Mouse (Mus musculus): ENCODE data around the gene Slc52a3. TPM values are rescaled to one million over a fixed set of nuclear protein-coding genes. Genes with fewer than 3 reads are reported as not detected.

The Slc52a3 gene
- polyA plus RNA-seq, 1 experiment from 2014 or later = 6.3 TPM

DNA sequence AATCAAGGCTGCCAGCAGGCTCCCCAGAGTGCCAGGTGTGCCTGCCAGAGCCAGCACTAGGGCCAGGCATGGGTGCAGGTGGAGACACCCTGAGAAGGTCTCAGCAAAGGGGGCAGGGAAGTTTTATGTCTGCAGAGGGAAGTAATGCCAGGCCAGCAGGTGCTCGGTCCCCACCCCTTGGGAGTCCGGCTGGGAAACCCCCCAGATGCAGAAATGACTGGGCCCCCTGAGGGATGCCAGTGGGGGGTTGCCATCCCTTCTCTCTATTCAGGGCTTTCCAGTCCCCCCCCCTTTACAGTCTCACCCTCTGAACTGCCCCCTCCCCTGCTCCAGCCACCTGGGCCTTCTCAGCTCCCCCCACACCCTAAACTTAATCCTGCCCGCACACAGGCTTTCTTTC, 55.7 kb downstream of the Slc52a3 start:
- no peak overlapping the region for H3K27ac ChIP-seq (replicated peaks)
- no peak overlapping the region for H3K4me2 ChIP-seq (replicated peaks)
- ATAC-seq (ENCODE audit: insufficient number of reproducible peaks, low FRiP score, low TSS enrichment, low read depth) = no peak
- H3K4me3 ChIP-seq (replicated peaks) = no peak overlapping the region
- H3K27me3 ChIP-seq = peaks cover 67% of the 10 kb centered on the region
- H3K9ac ChIP-seq = no peak overlapping the region
- WGBS = 52% methylated on average over 3 of the region's 3 CpGs
- H3K36me3 ChIP-seq = no peaks in the 10 kb centered on the region
- H3K9me3 ChIP-seq (replicated peaks) = no peaks in the 10 kb centered on the region
- H3K4me1 ChIP-seq = peaks cover 26% of the 10 kb centered on the region

DNA sequence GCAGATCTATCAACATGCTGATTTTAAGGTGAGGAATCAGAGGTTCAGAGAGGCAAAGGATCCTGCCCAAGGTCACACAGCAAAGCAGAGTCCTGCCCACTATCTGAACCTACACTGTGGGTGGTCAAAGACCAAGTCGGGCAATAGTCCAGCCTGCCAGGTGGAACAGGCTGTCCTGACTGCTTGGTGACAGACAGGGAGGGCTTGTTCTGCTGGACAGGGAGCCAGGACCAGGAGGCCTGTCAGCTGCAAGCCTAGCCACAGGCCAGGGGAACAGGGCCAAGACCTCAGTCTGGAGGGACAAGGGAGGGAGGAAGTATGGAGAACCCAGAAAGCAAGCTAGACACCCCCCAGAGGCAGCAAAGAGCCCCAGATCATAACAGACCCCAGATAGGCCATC, 59.1 kb downstream of the Slc52a3 start:
- H3K27me3 ChIP-seq = peaks cover 41% of the 10 kb centered on the region
- peaks cover 1% of the 10 kb centered on the region; the same call in 1 of the 2 replicates for H3K4me1 ChIP-seq
- no peak overlapping the region for H3K27ac ChIP-seq (replicated peaks)
- WGBS = 65% methylated on average over 1 of the region's 1 CpGs
- no peak for ATAC-seq (ENCODE audit: insufficient number of reproducible peaks, low FRiP score, low TSS enrichment, low read depth)
- no peak overlapping the region for H3K4me3 ChIP-seq (replicated peaks)
- H3K36me3 ChIP-seq = no peaks in the 10 kb centered on the region
- no peak overlapping the region for H3K9ac ChIP-seq
- no peaks in the 10 kb centered on the region for H3K9me3 ChIP-seq (replicated peaks)
- H3K4me2 ChIP-seq (replicated peaks) = no peak overlapping the region

DNA sequence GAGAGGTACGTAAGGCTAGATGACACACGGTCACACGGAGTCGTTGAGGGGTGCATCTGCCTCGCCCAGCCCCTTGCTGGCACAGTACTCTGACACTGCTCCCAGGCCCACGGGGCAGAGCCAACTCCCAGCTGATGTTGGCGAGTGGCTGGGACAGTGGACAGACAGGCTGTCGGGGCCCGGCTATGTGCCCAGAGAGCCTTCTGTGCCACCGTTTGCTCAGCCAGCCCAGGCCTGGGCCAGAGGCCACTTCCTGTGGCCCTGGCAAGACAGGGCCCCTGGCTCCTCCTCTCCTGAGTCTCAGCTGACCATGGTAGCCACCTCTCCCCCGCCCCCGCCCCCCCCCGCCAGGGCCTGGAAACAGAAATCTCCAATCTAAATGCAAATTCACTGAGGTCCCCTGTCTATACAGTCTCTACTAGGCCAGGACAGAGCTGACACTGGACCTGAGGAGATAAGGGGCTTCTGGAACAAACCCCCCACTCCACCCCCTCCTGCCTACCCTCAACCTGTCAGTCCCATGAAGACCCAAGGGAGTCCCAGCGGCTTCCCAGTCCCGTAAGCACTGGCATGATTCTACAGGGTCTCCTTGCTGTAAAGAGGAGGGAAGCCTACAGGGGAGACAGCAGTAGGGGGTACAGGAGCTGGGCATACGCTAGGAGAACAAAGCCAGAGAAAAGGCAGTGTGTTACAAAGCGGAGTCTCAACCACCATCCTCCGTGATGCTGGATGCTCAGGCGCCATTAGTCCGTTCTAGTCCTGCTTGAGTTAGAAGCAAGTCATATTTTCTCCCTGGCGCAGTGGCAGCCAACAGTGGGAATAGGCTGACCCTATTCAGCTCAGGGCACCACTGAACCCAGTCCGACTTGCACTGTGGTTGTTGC, 60.3 kb downstream of the Slc52a3 start:
- Histone ChIP-seq H3K36me3 (no peaks in the 10 kb centered on the region), H3K27me3 (peaks cover 30% of the 10 kb centered on the region), H3K4me2 (replicated peaks) (no peak overlapping the region), H3K9me3 (replicated peaks) (no peaks in the 10 kb centered on the region), H3K4me3 (replicated peaks) (no peak overlapping the region), H3K4me1 (no peaks in the 10 kb centered on the region), H3K9ac (no peak overlapping the region), H3K27ac (replicated peaks) (no peak overlapping the region)
- 63% methylated on average over 22 of the region's 22 CpGs for WGBS
- ATAC-seq (ENCODE audit: insufficient number of reproducible peaks, low FRiP score, low TSS enrichment, low read depth) = no peak; the same call in 1 of the 2 replicates

DNA sequence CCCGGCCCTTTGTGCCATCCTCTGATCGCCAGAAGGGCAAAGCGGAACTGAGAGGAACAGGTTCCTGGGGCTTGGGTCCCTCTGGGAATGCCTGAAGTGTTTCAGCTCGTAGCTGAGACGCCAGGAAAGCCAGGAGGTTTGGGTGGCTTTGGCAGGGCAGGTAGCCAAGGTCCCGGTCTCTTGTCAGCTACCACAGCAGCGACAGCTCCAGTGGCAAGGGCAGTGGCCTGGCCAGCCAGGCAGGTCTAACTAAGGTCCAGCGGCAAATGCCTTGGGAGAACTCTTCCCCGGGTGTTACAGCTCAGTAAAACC, 60.9 kb downstream of the Slc52a3 start:
- Histone ChIP-seq H3K4me1 (no peaks in the 10 kb centered on the region), H3K27ac (replicated peaks) (no peak overlapping the region), H3K4me3 (replicated peaks) (no peak overlapping the region), H3K9ac (no peak overlapping the region), H3K36me3 (no peaks in the 10 kb centered on the region), H3K27me3 (peaks cover 25% of the 10 kb centered on the region), H3K4me2 (replicated peaks) (no peak overlapping the region), H3K9me3 (replicated peaks) (no peaks in the 10 kb centered on the region)
- ATAC-seq (ENCODE audit: insufficient number of reproducible peaks, low FRiP score, low TSS enrichment, low read depth) = no peak
- 73% methylated on average over 9 of the region's 9 CpGs for WGBS

MicroRNAs encoded within 50 kb of the gene (microRNA counts, 519-probe panel; counts per million panel counts)
- 1,355 counts per million, percentile 8 among the panel's probes with 10 or more counts for microRNA mmu-miR-1953

Small RNA genes lying within 50 kb of the gene (microRNA-seq; reads per million reads assigned to microRNA genes)
- gene Mir1953 (ENCODE audit: borderline number of aligned reads) = not detected

Other genes starting within 250 kb of the Slc52a3 start
- gene Rspo4, start 153.6 kb upstream of the Slc52a3 start, polyA plus RNA-seq (2015; fragmentation: Nextera tagmentation; extraction: Ambion mirVana) = 3.0 and 3.3 TPM in 2 replicates
- gene Angpt4, start 85.3 kb upstream of the Slc52a3 start, polyA plus RNA-seq (2015; fragmentation: Nextera tagmentation; extraction: Ambion mirVana) = 1.4 and 2.8 TPM in 2 replicates
- gene Fam110a, start 16.3 kb upstream of the Slc52a3 start, polyA plus RNA-seq (2015; fragmentation: Nextera tagmentation; extraction: Ambion mirVana) = 29.5 and 30.7 TPM in 2 replicates
- 0.09 TPM in 1 of 2 replicates, not detected in the other for gene Scrt2, start 85.0 kb downstream of the Slc52a3 start, polyA plus RNA-seq (2015; fragmentation: Nextera tagmentation; extraction: Ambion mirVana)
- 11.0 and 11.5 TPM in 2 replicates for gene Srxn1, start 109.0 kb downstream of the Slc52a3 start, polyA plus RNA-seq (2015; fragmentation: Nextera tagmentation; extraction: Ambion mirVana)
- 5.5 and 6.5 TPM in 2 replicates for gene Tcf15, start 147.1 kb downstream of the Slc52a3 start, polyA plus RNA-seq (2015; fragmentation: Nextera tagmentation; extraction: Ambion mirVana)
- 87.0 and 87.5 TPM in 2 replicates for gene Csnk2a1, start 230.3 kb downstream of the Slc52a3 start, polyA plus RNA-seq (2015; fragmentation: Nextera tagmentation; extraction: Ambion mirVana)